Comparison of ENCODE assay signal across 15 mouse cellular contexts in genomic region chr5:73729646-73730045, GRCm38 (mm10).
DNase-seq lines count a peak whose midpoint lies in the region; ATAC-seq and TF ChIP-seq lines count a peak whose summit lies in the region.
"Had no signal": no experiment of that assay in that cellular context is flagged by ENCODE, and none has a peak within 500 bp of the region (broad histone marks: within the 10 kb centered on the region; RNA-seq: fewer than 3 reads in every experiment).

No protein-coding gene starts in this region.

- no peaks in the 10 kb centered on the region for H3K27me3 ChIP-seq in lung, embryonic 14.5 days (ENCODE audit: insufficient read depth, low read length)
- H3K27me3 ChIP-seq in limb, embryonic 12.5 days: no peaks in the 10 kb centered on the region
- H3K27me3 ChIP-seq: forebrain, embryonic 15.5 days; midbrain, embryonic 13.5 days had no signal

- H3K27ac ChIP-seq in lung, embryonic 14.5 days (ENCODE audit: low read depth): no peak overlapping the region
- 0 out of 2 replicates have a peak overlapping the region, but pooled peaks have one; percentile 19 for H3K27ac ChIP-seq in limb, embryonic 12.5 days
- no peak overlapping the region for H3K27ac ChIP-seq in layer of hippocampus, adult 2 months
- H3K27ac ChIP-seq: forebrain, embryonic 15.5 days; heart, embryonic 13.5 days; hindbrain, postnatal 0 days; lung, embryonic 15.5 days; midbrain, embryonic 13.5 days had no signal

- no peak overlapping the region for H3K9ac ChIP-seq in lung, embryonic 14.5 days
- H3K9ac ChIP-seq in limb, embryonic 12.5 days (replicated peaks): no peak overlapping the region
- H3K9ac ChIP-seq: forebrain, embryonic 15.5 days; heart, embryonic 13.5 days; lung, embryonic 15.5 days; midbrain, embryonic 13.5 days had no signal

- no peak overlapping the region for H3K4me2 ChIP-seq in lung, embryonic 14.5 days
- no peak overlapping the region for H3K4me2 ChIP-seq in limb, embryonic 12.5 days
- H3K4me2 ChIP-seq: forebrain, embryonic 15.5 days; heart, embryonic 13.5 days; lung, embryonic 15.5 days; midbrain, embryonic 13.5 days had no signal

- intact Hi-C loops in gastrocnemius, postnatal 14 days (cut with DNase I; ENCODE audit: low total_unique reads): no loop called here

- no peak for TF ChIP-seq POLR2A in lung, adult 2 months (IDR thresholded peaks at IDR 0.05; ENCODE audit: borderline replicate concordance, extremely low read depth, low read depth, low read length)

- DNase-seq in gastrocnemius, adult 18-20 months (ENCODE audit: low spot score): peak; percentile 42
- no peak for DNase-seq in gastrocnemius, postnatal 14 days
- DNase-seq in lung, embryonic 14.5 days: peak; percentile 46
- DNase-seq in lung, adult 2 months: no peak
- no peak for DNase-seq in embryo, embryonic 9.5 days (ENCODE audit: extremely low spot score)
- DNase-seq in layer of hippocampus, adult 2 months (ENCODE audit: low spot score in 2 of 2): no peak
- no peak for DNase-seq in cerebellum, adult 11 months
- DNase-seq: kidney, postnatal 14 days; layer of hippocampus, postnatal 36 days had no signal

- no peaks in the 10 kb centered on the region for H3K36me3 ChIP-seq in lung, embryonic 14.5 days (ENCODE audit: insufficient read depth)
- no peaks in the 10 kb centered on the region for H3K36me3 ChIP-seq in limb, embryonic 12.5 days
- H3K36me3 ChIP-seq: forebrain, embryonic 15.5 days; heart, embryonic 13.5 days; lung, embryonic 15.5 days; midbrain, embryonic 13.5 days had no signal

- no peak overlapping the region for H3K4me3 ChIP-seq in lung, embryonic 14.5 days (ENCODE audit: low read depth, low read length)
- no peak overlapping the region for H3K4me3 ChIP-seq in lung, adult 2 months (replicated peaks; ENCODE audit: extremely low read depth, low read depth, low read length)
- H3K4me3 ChIP-seq in limb, embryonic 12.5 days (replicated peaks): no peak overlapping the region
- no peak overlapping the region for H3K4me3 ChIP-seq in layer of hippocampus, adult 2 months
- H3K4me3 ChIP-seq: forebrain, embryonic 15.5 days; heart, embryonic 13.5 days; lung, embryonic 15.5 days; midbrain, embryonic 13.5 days had no signal

- peaks cover 4% of the 10 kb centered on the region for H3K4me1 ChIP-seq in lung, embryonic 14.5 days (ENCODE audit: insufficient read depth)
- H3K4me1 ChIP-seq in lung, adult 2 months (ENCODE audit: control insufficient read depth, insufficient read depth, low read length): no peaks in the 10 kb centered on the region
- peaks cover 38% of the 10 kb centered on the region for H3K4me1 ChIP-seq in limb, embryonic 12.5 days (replicated peaks)
- H3K4me1 ChIP-seq: forebrain, embryonic 15.5 days; midbrain, embryonic 13.5 days had no signal

- WGBS in lung, embryonic 14.5 days: 60% methylated on average over 13 of the region's 13 CpGs
- WGBS in lung, adult 2 months: 45% methylated on average over 13 of the region's 13 CpGs
- WGBS in limb, embryonic 12.5 days: 81% methylated on average over 13 of the region's 13 CpGs

- peak; percentile 52; the same call in 1 of the 2 replicates for ATAC-seq in lung, embryonic 14.5 days (ENCODE audit: insufficient read depth)
- ATAC-seq in limb, embryonic 12.5 days (ENCODE audit: insufficient number of reproducible peaks, insufficient read depth, low FRiP score, low TSS enrichment, low read depth): no peak
- ATAC-seq: forebrain, embryonic 15.5 days; hindbrain, postnatal 0 days; midbrain, embryonic 13.5 days had no signal

- H3K9me3 ChIP-seq in lung, embryonic 14.5 days (ENCODE audit: low read depth, low read length): no peaks in the 10 kb centered on the region
- H3K9me3 ChIP-seq in limb, embryonic 12.5 days: no peaks in the 10 kb centered on the region
- H3K9me3 ChIP-seq: forebrain, embryonic 15.5 days; lung, embryonic 15.5 days; midbrain, embryonic 13.5 days had no signal

- no peak for TF ChIP-seq CTCF in lung, embryonic 14.5 days (IDR thresholded peaks at IDR 0.05; ENCODE audit: low read depth)
- TF ChIP-seq CTCF in lung, adult 2 months (IDR thresholded peaks at IDR 0.05; ENCODE audit: insufficient read depth, low read length): no peak
- TF ChIP-seq CTCF in layer of hippocampus, adult 2 months (conservative IDR thresholded peaks at IDR 0.05): no peak

Comparison
In these comparisons a context has a peak if more than half of its experiments do, and no peak if none do; other contexts are left out.
1. DNase-seq: peak in gastrocnemius, adult 18-20 months (single experiment) and lung, embryonic 14.5 days (single experiment); none in gastrocnemius, postnatal 14 days (single experiment), lung, adult 2 months (single experiment), embryo, embryonic 9.5 days (single experiment), layer of hippocampus, adult 2 months (0 of 2) and cerebellum, adult 11 months (single experiment).